Mouse (Mus musculus) central nervous system, embryonic 14 days (tissue): Measurements from ENCODE around the gene Dgkz. TPM values are rescaled to one million over a fixed set of nuclear protein-coding genes. Genes with fewer than 3 reads are reported as not detected.

Source experiments
- polyA plus RNA-seq: library from polyadenylated mRNA; depleted of rRNA; stranded (reverse); fragments of >200 nt; gene quantifications from 2 replicates; pipeline ENCODE4 v1.2.3, GENCODE M21; 2012; rRNA removed

Dgkz gene
- 96.8 and 104 TPM in 2 replicates for polyA plus RNA-seq

GRCm38 (mm10) chr2:91975581-91976541 lies at the start of gene Dgkz:
TSS of gene Dgkz (minus strand) at chr2:91975864.

DNA sequence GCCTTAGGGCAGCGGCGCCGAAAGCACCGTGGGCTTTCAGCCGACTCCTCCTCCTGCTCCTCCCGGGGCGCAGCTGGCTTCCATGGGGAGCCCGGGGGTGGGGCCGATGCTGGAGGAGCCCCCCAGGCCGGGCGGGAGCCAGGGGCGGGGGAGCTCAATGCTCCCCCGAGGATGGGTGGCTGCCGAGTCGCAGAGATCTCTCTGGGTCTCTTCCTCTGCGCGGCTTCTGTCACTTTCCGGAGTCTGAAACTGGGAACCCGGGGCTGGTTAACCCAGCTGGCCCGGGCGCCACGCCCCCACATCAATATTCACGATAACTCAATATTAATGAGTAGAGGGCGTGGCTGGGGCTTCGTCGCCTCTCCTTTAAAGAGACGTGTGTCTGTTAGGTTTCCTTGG lies 48.6 kb upstream of the Dgkz start, which contains the start of gene Creb3l1:
TSS of gene Creb3l1 (minus strand) at position 229 of the 399 bp plus-strand sequence.

DNA sequence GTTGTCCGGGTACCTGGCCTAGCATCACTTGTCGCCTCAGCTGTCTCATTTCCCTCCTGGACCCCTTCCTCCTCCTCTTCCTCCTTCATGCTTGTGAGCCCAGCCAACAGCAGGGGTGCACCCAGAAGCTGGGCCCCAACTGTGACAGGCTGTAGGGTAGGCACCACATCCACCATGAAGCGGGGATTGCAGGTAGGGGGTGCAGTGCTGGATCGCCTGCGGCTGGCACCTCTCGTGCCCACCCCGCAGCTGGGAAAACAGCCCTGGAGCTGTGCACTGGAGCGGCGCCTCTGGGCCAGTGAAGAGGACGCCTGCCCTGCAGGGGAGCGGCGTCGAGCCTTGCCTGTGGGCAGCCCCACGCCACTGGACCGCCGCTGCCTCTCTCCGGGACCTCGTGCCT lies 30.2 kb downstream of the Dgkz start, which contains the start of gene Gm9821:
TSS of gene Gm9821 (plus strand) at position 221 of the 400 bp plus-strand sequence.

DNA sequence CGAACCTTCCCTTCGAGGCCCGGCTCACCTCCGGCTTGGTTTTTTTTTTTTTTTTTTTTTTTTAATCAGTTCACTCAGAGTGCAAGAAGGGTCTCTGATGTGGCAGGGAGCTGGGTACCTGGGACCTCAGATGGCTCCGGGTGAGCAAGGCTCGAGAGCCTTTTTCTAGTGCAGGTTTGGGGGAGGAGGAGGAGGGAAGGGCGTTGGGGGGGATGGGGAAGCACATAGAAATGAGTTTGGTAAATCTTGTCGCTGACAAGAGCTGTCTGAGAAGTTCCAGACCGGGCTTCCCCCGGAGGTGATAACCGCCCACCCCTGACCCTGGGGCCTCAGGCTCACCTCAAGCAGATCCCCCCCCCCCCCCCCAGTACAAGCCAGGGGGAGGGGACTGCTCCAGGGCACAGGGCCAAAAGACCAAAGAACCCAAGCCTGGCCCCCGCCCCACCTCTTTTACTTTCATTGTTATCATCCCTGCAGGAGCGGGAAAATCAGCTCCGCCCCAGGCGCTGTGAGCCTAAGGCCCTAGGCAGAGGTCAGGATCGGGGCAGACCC lies 43.4 kb downstream of the Dgkz start, which contains the start of gene Mdk:
TSS of gene Mdk (minus strand) at position 138 of the 552 bp plus-strand sequence.

GRCm38 (mm10) chr2:91926949-91927348 lies 48.7 kb downstream of the Dgkz start, which contains the start of gene Chrm4:
TSS of gene Chrm4 (plus strand) at chr2:91927249.

Other genes with a start within 250 kb of the Dgkz start
- gene Ambra1, start 245.7 kb downstream of the Dgkz start, polyA plus RNA-seq, result 29.1 and 32.4 TPM in 2 replicates
- 1.4 TPM in 2 replicates for gene Chrm4, start 48.6 kb downstream of the Dgkz start, polyA plus RNA-seq
- 347 and 487 TPM in 2 replicates for gene Mdk, start 43.6 kb downstream of the Dgkz start, polyA plus RNA-seq
- gene Gm9821, start 30.2 kb downstream of the Dgkz start, polyA plus RNA-seq, result not detected in 2 replicates
- gene Creb3l1, start 48.6 kb upstream of the Dgkz start, polyA plus RNA-seq, result 2.7 and 7.9 TPM in 2 replicates
- gene Phf21a, start 117.3 kb upstream of the Dgkz start, polyA plus RNA-seq, result 85.9 and 87.7 TPM in 2 replicates